Mouse (Mus musculus) left cerebral cortex, adult 8-10 months (tissue): ENCODE measurements around the gene Gdpgp1. TPM values are rescaled to one million over a fixed set of nuclear protein-coding genes. Genes with fewer than 3 reads are reported as not detected.

Experiments used
- DNase-seq, 2 experiments: peaks; one replicate each; pipeline ENCODE4 v3.0.0; 2022; ENCODE audit warnings: low spot score in 2 of 2
- total RNA-seq, 4 experiments: library from RNA; stranded (reverse); gene quantifications; 2 replicates each; pipeline ENCODE4 v1.2.4; 2022

Gene Gdpgp1
- 1 to 10 TPM; 5.9 to 6.8 (median 6.6) TPM for total RNA-seq

DNA sequence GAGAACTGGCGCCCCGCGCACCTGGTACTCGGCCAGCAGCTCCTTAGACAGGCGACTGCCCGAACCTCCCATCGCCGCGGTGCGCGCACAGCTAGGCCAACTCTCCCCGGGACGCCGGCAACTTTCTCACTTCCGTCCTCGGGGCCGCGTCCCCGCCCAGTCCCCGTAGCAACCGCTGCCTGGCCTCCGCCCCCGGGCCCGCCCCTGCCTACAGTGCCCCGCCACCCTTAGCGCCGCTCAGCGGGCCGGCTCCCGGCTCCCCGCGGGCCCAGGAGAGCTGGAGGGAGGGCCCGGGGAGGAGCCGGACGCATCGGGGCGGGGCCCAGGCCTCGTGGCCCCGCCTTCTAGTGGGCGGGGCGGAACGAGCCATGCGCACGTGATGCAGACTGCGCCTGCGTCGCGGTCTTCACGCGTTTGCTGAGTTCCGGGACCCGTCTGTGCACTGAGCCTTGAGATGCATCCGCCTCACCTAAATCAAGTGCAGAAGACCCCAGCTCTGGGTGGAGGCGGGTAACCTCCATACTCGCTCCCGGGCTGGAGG lies at the start of gene Gdpgp1, which contains the start of gene Cib1:
Gene Gdpgp1 (plus strand): TSS at position 377 of the 541 bp plus-strand sequence.
Gene Cib1 (minus strand): TSS at position 325 of the 541 bp plus-strand sequence.
- peak; percentile 86 to 93 for DNase-seq

- DNase-seq: no peak
Measured at GRCm38 (mm10) chr7:80183466-80183865, 49.2 kb upstream of the Gdpgp1 start.

DNA sequence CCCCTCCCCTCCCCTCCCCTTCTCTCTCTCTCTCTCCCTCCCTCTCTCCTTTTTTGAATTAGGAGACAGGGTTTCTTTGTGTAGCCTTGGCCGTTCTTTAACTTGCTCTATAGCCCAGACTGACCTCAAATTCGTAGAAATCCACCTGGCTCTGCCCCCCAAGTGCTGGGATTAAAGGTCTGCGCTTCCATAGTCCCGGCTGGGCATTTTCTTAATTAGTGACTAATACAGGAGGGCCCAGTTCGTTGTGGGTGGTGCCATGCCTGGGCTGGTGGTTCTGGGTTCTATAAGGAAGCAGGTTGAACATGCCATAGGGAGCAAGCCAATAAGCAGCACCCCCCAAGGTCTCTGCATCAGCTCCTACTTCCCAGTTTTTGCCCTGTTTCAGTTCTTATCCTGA lies 48.7 kb upstream of the Gdpgp1 start:
- DNase-seq: no peak

DNA sequence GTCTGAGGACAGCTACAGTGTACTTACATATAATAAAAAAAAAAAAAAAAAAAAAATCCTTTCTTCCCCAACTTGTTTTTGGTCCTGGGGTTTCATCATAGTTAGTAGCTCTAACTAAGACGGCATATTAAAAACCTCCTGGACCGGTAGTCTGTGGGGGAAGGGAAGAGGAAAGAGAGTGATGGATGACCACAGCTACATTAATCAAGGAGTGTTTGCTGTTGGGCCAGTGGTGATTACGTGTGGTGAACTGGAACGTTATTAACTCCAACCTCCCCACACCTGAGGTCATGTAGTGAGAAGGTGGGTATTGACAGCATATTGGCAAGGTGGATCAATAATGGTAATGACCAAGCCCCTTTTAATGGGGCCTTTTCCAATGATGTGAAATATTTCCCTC lies 48.1 kb upstream of the Gdpgp1 start:
- no peak for DNase-seq

GRCm38 (mm10) chr7:80184968-80185367 lies 47.7 kb upstream of the Gdpgp1 start:
- DNase-seq: no peak

- DNase-seq: no peak
Measured at GRCm38 (mm10) chr7:80186021-80186420, 46.6 kb upstream of the Gdpgp1 start.

- DNase-seq: peak; percentile 86 to 95
Measured at GRCm38 (mm10) chr7:80186531-80187296, 46.0 kb upstream of the Gdpgp1 start, which contains the start of gene Sema4b. Gene Sema4b (plus strand): TSS chr7:80186841.

DNA sequence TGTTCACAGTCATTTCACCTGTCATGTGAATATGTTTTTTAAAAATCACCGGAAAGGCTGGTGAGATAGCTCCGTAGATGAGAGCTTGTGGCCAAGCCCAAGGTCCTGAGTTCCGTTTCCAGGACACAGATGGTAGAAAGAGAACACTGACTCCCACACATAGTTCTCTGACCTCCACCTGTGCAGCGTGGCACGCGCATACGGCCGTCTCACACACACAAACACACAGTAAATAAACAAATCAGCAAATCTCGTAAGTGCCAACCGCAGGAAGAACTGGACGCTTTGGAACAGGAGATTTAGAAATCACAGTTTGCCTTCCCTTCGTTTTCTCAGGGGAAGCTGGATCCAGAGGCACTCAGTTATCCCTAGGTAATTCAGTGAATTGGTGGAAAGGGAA lies 45.2 kb upstream of the Gdpgp1 start:
- DNase-seq: no peak

GRCm38 (mm10) chr7:80188579-80189125 lies 44.0 kb upstream of the Gdpgp1 start:
- DNase-seq: no peak

DNA sequence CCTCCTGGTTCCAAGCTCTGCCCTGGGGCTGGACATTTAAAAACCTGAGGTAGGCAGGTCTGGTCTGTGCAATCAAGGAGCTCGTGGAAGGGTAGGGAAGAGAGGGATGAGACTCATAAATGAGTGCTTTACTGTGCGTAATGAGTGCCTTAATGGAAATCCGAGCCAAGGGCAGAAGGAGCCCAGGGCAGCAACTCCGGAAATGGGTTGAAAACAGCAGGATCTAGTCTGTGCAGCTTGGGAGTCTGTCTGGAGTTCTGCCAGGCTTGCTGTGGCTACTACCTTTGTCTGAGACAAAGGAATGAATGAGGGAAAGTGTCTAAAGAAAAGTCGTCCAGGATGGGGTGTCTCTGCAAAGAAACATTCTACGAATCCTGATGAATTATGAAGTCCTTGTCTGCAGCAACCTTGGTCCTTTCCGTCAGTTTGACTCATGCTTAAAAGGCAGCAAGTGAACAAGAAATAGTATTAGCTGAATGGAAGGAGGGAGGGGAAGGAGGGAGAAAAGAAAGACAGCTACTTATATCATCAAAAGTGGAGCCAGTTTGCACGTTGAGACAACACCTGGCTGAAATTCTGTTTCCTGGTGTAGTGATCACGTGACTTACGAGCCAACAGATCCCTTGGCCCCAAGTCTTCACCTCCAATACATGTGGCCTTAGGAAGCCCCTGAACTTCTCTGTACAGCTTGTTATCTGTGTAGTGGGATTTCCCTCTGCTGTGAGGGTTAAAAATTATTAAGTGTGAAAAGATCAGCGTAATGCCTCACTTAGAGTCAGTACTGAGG lies 43.3 kb upstream of the Gdpgp1 start:
- no peak for DNase-seq

DNA sequence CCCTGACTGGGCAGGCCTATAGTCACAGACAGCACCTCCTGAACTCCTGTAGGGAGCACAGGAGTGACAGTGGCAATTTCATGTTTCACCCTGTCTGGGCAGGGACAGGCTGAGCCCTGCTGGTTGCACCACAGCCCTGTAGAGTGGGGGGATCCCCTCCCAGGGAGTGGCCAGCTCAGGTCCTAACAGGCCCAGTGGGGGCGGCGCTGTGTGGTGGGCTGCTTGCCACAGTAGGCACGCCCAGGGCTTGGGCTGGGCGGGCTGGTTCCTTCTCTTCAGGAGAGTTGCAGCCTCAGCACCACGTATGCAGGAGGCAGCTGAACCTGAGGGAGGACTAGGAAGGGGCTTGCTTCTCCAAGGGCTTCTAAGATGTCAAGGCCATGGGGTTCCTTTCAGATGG lies 41.2 kb upstream of the Gdpgp1 start:
- no peak for DNase-seq

DNA sequence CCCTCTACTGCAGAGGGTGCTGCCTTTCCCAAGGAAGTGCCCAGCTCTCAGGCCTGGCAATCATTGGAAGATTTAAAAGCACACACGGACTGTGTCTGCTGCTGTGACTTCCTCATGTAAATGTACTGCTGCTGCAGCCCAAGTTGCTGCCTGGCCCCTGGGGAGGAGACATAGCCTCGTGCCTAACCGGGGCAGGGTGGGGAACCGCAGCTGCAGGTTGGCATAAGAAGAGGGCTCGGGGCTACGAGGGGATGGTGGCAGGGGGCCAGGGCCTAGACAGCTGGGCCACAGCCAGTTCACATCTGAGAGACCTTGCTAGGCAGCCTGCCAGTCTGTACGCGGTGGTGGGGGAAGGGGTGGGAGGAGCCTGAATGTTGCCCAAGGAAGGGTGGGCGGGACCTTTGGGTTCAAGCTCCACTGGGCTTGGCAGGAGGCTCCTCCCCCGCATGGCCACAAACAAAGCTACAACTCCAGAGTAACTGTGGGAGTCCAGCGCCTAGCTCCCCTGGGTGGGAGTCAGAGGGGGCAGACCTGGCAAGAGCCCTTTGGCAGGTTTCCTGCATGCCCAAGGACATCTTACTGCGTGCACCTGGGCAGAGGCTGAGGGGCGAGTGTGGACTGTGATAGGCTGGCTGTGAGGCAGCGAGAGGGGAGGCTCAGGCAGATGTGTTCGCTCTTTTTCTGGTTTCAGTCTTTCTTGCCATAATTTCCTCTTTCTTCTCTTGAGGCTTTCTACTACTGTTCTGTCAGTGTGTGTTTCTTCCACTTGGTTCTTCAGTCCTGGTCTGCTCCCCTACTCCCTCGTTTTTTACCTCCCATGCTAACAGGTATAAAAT lies 40.2 kb upstream of the Gdpgp1 start:
- peak in 1 of 2 experiments; percentile 60 for DNase-seq

DNA sequence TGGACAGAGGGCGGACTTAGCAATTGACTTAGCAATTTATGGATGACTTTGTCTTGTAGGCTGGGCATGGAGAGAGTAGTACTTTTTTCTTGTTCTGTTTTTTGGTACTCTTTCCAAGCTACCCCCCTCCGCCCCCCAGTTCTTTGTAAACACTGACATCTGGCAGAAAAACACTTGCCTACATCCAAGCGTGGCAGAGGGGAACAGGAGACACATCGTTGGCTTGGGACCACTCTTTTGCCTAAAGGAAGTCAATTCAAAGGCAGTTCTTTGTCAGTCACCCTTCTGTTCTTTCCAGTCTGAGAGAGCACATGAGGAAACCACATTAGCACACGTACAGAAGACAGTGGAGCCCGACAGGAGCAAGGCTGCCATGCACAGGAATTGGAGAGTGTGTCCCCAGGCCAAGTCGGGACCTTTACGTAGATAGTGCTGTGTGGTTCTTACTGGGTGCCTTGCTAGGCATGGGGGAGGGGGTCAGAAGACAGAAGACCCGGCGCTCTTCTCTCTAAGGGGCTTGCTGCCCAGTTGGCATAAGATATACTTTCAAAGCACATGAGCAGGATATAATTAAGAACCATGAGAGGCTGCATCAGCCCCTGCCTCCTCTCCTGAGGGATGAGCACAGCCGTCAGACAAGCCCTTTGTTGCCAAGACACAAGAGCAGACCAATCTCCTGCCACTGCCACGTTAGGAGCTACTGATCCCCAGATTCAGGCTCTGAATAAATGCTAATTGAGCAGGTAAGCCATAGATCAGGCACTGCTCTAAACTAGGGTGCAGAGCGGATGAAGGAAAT lies 38.5 kb upstream of the Gdpgp1 start:
- DNase-seq: no peak

- no peak for DNase-seq
Measured at GRCm38 (mm10) chr7:80195146-80195545, 37.5 kb upstream of the Gdpgp1 start.

DNA sequence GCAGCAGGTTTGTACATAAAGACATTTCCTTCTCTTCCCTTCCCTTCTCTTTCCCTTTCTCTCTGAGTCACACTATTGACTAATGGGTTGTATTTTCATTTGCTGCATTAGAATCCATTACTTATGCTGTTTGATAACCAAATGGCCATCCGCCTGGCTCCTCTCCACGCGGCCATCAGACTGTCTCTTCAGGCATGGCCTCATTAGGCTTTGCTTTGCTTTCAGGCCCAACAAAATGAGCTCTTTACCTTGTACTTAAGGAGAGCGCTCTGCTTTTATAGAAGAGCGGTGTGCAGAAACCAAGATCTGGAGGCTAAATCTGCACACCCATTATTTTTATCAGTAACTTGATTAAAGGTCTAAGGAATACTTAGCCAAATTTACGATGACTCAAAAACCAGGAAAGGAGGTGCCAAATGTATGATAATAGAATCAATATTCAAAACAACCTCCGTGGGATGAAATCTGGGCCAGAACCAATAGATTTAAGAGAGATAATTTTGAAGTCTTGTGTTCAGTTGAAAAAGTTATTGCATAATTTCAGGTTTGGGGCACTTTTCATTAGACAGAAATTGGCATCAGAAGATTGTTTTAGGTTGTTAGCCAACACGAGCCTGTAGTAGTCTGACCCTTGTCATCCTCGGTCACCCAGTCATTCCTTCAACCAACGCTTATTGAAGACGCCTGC lies 36.9 kb upstream of the Gdpgp1 start:
- DNase-seq: no peak

DNA sequence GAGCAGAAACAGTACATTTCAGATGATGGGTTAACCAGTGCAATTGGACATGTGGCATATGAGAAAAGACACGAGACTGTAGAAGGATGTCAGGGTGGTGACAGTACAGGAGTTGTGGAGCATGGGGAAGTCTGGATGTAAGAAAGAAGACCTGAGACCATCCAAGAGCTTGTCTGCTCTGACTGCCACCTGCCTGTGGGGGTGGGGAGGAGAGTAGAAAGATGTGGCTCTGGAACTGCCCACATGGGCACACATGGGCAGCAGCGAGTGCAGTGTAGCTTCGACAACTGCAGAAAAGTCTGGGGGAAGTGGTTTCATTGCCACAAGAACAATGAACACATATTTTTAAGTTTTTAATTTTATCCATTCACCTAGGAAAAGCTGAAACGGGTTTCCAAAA lies 35.3 kb upstream of the Gdpgp1 start:
- no peak for DNase-seq

GRCm38 (mm10) chr7:80197941-80198778 lies 34.5 kb upstream of the Gdpgp1 start:
- DNase-seq: peak; percentile 58 to 86

DNA sequence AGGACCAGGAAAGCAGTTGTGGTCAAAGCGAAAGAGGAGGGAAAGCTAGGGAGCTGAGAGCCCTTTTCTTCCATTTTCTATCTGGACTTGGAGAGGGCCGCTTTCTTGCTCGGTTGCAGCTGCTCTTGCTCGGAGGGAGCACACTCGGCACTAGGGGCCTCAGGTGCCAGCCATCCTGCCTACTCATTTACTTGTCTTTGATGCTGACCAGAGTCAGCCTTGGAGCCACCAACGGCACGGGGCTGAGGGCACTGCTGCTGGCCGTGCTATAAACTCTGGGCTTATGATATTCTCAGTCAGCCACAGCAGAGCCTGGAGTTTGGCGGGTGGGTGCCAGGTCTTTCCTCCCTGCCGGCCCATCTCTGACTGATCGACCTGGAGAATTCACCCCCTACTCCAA lies 33.8 kb upstream of the Gdpgp1 start:
- DNase-seq: no peak

DNA sequence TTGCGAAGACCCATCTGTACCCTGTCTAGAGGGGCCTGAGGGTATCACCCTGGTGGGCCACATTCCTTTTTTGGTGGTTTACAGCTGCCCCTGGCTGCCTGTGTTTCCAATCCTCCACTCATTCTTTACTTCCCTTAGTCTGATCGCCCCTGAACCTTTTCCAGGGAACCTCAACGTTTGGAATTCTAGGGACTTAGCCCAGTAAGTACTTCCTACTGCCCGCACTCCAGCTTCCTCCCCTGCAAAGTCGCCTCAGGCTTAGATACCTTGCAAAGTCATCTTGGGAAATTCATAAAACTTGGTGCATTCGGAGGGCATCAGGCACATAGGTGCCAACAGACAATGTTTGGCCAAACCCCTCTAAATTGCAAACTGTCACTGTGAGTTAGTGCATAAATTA lies 33.4 kb upstream of the Gdpgp1 start:
- DNase-seq: no peak
